Mouse (Mus musculus): ENCODE measurements at regions not wholly inside any gene's neighbourhood (a gene's known extent, or its start where the extent isn't known, plus 50 kb on each side); places are given as distances from the start of the nearest gene placed in this dataset.

- no peak for TF ChIP-seq POLR2A (IDR thresholded peaks at IDR 0.05; ENCODE audit: low read depth, low read length)
- no peak for TF ChIP-seq CTCF (IDR thresholded peaks at IDR 0.05; ENCODE audit: extremely low read depth, insufficient read length, insufficient replicate concordance, low read depth, low read length)
These were observed 60.8 kb upstream of the Plet1 start for GRCm38 (mm10) chr9:50433525-50433924.

All from small intestine, adult 2 months (tissue).